Mouse (Mus musculus) regulatory T cell (primary cell): Measurements from ENCODE around the gene Ptbp2.

Experiments
- in situ Hi-C: fragments of 300-600 bp; cut with MboI, MseI; formaldehyde crosslinking; loops from one replicate; pipeline ENCODE4 v1.15.1; 2025; ENCODE audit warnings: high pct_unique_total_duplicates

Ptbp2 gene

DNA sequence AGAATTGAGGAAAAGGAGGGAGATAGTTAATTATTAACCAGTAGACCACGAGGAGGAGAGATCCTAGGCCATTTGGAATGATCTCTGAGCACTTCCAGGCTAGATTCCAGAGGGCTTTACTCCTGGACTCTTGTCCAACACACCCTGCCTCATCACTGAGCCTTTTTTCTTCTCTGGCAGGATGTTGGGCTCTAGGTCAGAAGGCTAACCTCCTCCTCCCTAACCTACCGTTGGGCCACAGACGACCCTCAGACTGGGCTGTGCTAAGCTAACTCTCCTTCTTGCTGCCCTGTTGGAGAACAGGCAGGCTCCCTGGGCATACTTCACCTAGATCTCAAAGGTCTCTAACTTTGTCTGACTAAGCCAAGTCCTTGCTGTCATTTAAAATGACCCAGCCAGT, 82.8 kb downstream of the Ptbp2 start:
- in situ Hi-C loops, result no loop called here

DNA sequence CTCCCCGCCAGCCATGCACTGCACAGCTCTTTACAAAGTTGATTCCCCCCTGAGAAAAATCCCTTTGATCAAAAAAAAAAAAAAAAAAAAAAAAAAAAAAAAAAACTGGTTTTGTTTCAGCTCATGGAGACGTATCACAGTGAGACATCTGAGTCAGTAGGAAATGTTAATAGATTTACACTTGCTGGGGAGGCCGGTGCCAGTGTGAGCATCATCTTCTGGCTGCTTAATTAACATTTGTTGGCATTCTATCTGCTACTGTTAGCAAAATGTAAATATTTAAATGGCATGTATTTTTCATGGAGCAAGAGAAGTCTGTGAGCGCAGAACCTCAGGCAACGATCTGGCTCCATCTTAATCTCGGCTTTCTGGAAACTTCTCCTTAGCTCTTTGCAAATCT, 99.5 kb downstream of the Ptbp2 start:
- in situ Hi-C loops, result no loop called here
